In the genomic region with DNA sequence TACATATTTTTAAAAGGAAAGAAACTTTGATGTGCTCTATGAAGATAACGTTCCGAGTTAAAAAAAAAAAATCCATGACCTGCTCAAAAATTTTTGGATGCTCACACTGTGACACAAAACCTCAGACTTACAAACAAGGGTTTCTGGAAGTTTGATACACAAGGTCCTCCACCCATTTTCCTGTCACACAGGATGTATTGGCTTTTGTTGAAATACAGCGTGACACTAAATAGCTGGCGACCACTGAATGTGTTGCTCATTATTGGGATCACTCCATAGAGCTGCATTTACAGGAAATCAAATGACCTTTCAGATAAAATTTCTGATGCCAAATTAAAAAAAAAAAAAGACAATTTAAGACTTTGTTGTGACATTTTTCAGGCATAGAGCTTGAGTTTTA, we compare ENCODE assay signal across 18 mouse cellular contexts.
"Had no signal": no experiment of that assay in that cellular context is flagged by ENCODE, and none has a peak within 500 bp of the region (broad histone marks: within the 10 kb centered on the region; RNA-seq: fewer than 3 reads in every experiment).

No protein-coding gene starts in this region.

- H3K4me1 ChIP-seq: hindbrain, embryonic 10.5 days; hindbrain, embryonic 12.5 days; intestine, embryonic 15.5 days; kidney, embryonic 15.5 days; limb, embryonic 10.5 days; limb, embryonic 12.5 days; liver, embryonic 13.5 days had no signal

- H3K4me3 ChIP-seq: heart, embryonic 12.5 days; hindbrain, embryonic 10.5 days; hindbrain, embryonic 12.5 days; intestine, embryonic 15.5 days; kidney, embryonic 15.5 days; layer of hippocampus, adult 2 months; left cerebral cortex, adult 2 months; limb, embryonic 10.5 days; limb, embryonic 12.5 days; liver, embryonic 13.5 days had no signal

- DNase-seq: gastrocnemius, postnatal 10 days; gastrocnemius, postnatal 25 days; heart, postnatal 14 days; heart, postnatal 4 days; kidney, adult 18-20 months; kidney, adult 9 months; kidney, postnatal 14 days; liver; liver, embryonic 13.5 days had no signal
